Comparison of ENCODE assay signal across 20 mouse cellular contexts in the genomic region with DNA sequence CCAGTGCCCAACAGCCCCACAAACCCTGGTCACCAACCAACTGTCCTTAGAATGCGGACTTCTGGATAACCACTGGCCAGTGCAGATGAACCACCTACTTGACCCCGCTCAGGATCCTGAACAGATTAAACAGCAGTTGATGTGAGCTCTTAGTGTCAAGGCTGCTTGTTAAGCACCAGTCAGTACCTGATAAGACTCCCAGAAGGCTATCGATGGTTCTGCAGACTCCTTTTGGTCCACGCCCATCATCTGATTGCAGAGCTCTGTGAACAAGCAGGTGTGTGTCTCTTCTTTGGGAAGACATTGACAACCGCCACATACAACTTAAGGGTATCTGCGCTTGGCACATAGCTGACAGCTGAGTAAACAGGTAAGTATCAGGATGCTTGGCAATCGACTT.
DNase-seq lines count a peak whose midpoint lies in the region; ATAC-seq and TF ChIP-seq lines count a peak whose summit lies in the region.
"Had no signal": no experiment of that assay in that cellular context is flagged by ENCODE, and none has a peak within 500 bp of the region (broad histone marks: within the 10 kb centered on the region; RNA-seq: fewer than 3 reads in every experiment).

No protein-coding gene starts in this region.

- no peaks in the 10 kb centered on the region for H3K9me3 ChIP-seq in MEL (replicated peaks; ENCODE audit: insufficient read depth, low read length)
- no peaks in the 10 kb centered on the region for H3K9me3 ChIP-seq in liver, embryonic 15.5 days (replicated peaks)
- H3K9me3 ChIP-seq: embryonic facial prominence, embryonic 12.5 days; forebrain, embryonic 13.5 days; heart, embryonic 10.5 days; hindbrain, embryonic 13.5 days had no signal

- H3K79me2 ChIP-seq in MEL (ENCODE audit: control insufficient read depth, insufficient read depth, low read length, poor library complexity), result no peaks in the 10 kb centered on the region

- no peak for TF ChIP-seq CTCF in MEL (IDR thresholded peaks at IDR 0.05 in 2 of 3, conservative IDR thresholded peaks at IDR 0.05 in 1 of 3; ENCODE audit: control insufficient read depth in 1 of 3, insufficient read depth in 1 of 3, low read depth in 2 of 3, low read length in 3 of 3, poor library complexity in 1 of 3, severe bottlenecking in 1 of 3)

- ATAC-seq in erythroid progenitor cell, adult 5-6 weeks (replicated peaks; ENCODE audit: low FRiP score, poor library complexity, severe bottlenecking), result peak; percentile 64
- ATAC-seq in liver, embryonic 15.5 days (ENCODE audit: insufficient read depth), result peak; percentile 76
- ATAC-seq in megakaryocyte-erythroid progenitor cell, adult 5-6 weeks (replicated peaks; ENCODE audit: low FRiP score, low TSS enrichment, poor library complexity, severe bottlenecking), result peak; percentile 93
- ATAC-seq: forebrain, embryonic 13.5 days; forebrain, postnatal 0 days had no signal

- no peak for TF ChIP-seq RAD21 in MEL (IDR thresholded peaks at IDR 0.05; ENCODE audit: low read depth, low read length)

- no peaks in the 10 kb centered on the region for H3K27me3 ChIP-seq in MEL (ENCODE audit: control insufficient read depth in 1 of 2, insufficient read depth in 2 of 2, low read length in 2 of 2)
- H3K27me3 ChIP-seq in liver, embryonic 15.5 days, result no peaks in the 10 kb centered on the region
- H3K27me3 ChIP-seq: CH12.LX; embryonic facial prominence, embryonic 12.5 days; forebrain, embryonic 13.5 days; hindbrain, embryonic 13.5 days had no signal

- H3K4me1 ChIP-seq in MEL (ENCODE audit: control insufficient read depth in 1 of 2, insufficient read depth in 2 of 2, low read length in 2 of 2), result peaks cover 9 to 13% of the 10 kb centered on the region in 2 experiments
- H3K4me1 ChIP-seq in liver, embryonic 15.5 days (replicated peaks), result peaks cover 21% of the 10 kb centered on the region

- no peak overlapping the region for H3K4me3 ChIP-seq in MEL (ENCODE audit: control insufficient read depth in 1 of 2, insufficient read depth in 1 of 2, low read depth in 2 of 2, low read length in 2 of 2)
- H3K4me3 ChIP-seq in liver, embryonic 15.5 days (replicated peaks), result no peak overlapping the region
- H3K4me3 ChIP-seq: embryonic facial prominence, embryonic 12.5 days; forebrain, embryonic 13.5 days; heart, embryonic 10.5 days; hindbrain, embryonic 13.5 days had no signal

- no peak overlapping the region for H3K9ac ChIP-seq in MEL (ENCODE audit: control insufficient read depth, low read depth, low read length, poor library complexity, severe bottlenecking)
- no peak overlapping the region for H3K9ac ChIP-seq in liver, embryonic 15.5 days
- H3K9ac ChIP-seq: embryonic facial prominence, embryonic 12.5 days; forebrain, embryonic 13.5 days; forebrain, postnatal 0 days; hindbrain, embryonic 13.5 days had no signal

- WGBS in liver, embryonic 15.5 days (ENCODE audit: insufficient replicate concordance), result 48% methylated on average over 7 of the region's 7 CpGs

- peak; percentile 49 for DNase-seq in MEL (ENCODE audit: low read depth, low spot score)
- DNase-seq in cerebellum, postnatal 10 days, result no peak
- no peak for DNase-seq in urinary bladder, adult 2 months (ENCODE audit: low spot score)
- DNase-seq: adrenal gland, adult 8-10 months; adrenal gland, postnatal 36 days; cerebellum, adult 11 months; cerebellum, adult 8-10 months; cerebellum, postnatal 25 days; forebrain, postnatal 0 days; gastrocnemius, postnatal 25 days; heart, adult 18-20 months; heart, postnatal 14 days had no signal

- TF ChIP-seq POLR2A in MEL (IDR thresholded peaks at IDR 0.05; ENCODE audit: control insufficient read depth in 1 of 2, insufficient read depth in 1 of 2, low read depth in 1 of 2, low read length in 2 of 2, poor library complexity in 1 of 2), result no peak

- peak; percentile 73 to 87 for TF ChIP-seq EP300 in MEL (IDR thresholded peaks at IDR 0.05; ENCODE audit: low read depth in 1 of 2, low read length in 2 of 2)

- no peak overlapping the region for H3K4me2 ChIP-seq in liver, embryonic 15.5 days
- H3K4me2 ChIP-seq: embryonic facial prominence, embryonic 12.5 days; forebrain, embryonic 13.5 days; hindbrain, embryonic 13.5 days had no signal

- no peak overlapping the region for H3K27ac ChIP-seq in MEL (ENCODE audit: control insufficient read depth, low read depth, low read length)
- no peak overlapping the region for H3K27ac ChIP-seq in liver, embryonic 15.5 days (replicated peaks)
- H3K27ac ChIP-seq: embryonic facial prominence, embryonic 12.5 days; forebrain, embryonic 13.5 days; heart, embryonic 10.5 days; hindbrain, embryonic 13.5 days had no signal

- H3K36me3 ChIP-seq in MEL (ENCODE audit: control insufficient read depth in 1 of 2, insufficient read depth in 2 of 2, low read length in 2 of 2), result no peaks in the 10 kb centered on the region; a peak in 2 of 4 replicates
- H3K36me3 ChIP-seq in liver, embryonic 15.5 days (replicated peaks), result no peaks in the 10 kb centered on the region
- H3K36me3 ChIP-seq: heart, embryonic 10.5 days had no signal

TF ChIP-seq in MEL, 35 proteins besides CTCF, POLR2A, EP300 and RAD21:
- TF ChIP-seq GATA1 (IDR thresholded peaks at IDR 0.05; ENCODE audit: low read depth, low read length) (peak; percentile 72), MYB (IDR thresholded peaks at IDR 0.05; ENCODE audit: low read depth, low read length) (peak; percentile 19; the same call in 1 of the 2 replicates), MAFK (IDR thresholded peaks at IDR 0.05; ENCODE audit: borderline replicate concordance, low read depth, low read length) (no peak), RCOR1 (IDR thresholded peaks at IDR 0.05; ENCODE audit: low read depth, low read length) (peak; percentile 65; the same call in 1 of the 2 replicates), HCFC1 (IDR thresholded peaks at IDR 0.05; ENCODE audit: low read depth, low read length) (no peak), TCF12 (IDR thresholded peaks at IDR 0.05; ENCODE audit: low read depth, low read length) (peak; percentile 94), ETS1 (IDR thresholded peaks at IDR 0.05; ENCODE audit: low read depth, low read length) (peak; percentile 62; the same call in 1 of the 2 replicates), TAL1 (IDR thresholded peaks at IDR 0.05; ENCODE audit: low read length) (0 out of 2 replicates have a peak, but pooled peaks have one; percentile 28), JUND (IDR thresholded peaks at IDR 0.05; ENCODE audit: low read depth, low read length) (no peak), MXI1 (IDR thresholded peaks at IDR 0.05; ENCODE audit: low read depth, low read length) (no peak)
